Mouse (Mus musculus): ENCODE data around the gene Aldh4a1.
A peak's percentile ranks its signal among the peaks of the same experiment; 100 is the strongest.

The Aldh4a1 gene

DNA sequence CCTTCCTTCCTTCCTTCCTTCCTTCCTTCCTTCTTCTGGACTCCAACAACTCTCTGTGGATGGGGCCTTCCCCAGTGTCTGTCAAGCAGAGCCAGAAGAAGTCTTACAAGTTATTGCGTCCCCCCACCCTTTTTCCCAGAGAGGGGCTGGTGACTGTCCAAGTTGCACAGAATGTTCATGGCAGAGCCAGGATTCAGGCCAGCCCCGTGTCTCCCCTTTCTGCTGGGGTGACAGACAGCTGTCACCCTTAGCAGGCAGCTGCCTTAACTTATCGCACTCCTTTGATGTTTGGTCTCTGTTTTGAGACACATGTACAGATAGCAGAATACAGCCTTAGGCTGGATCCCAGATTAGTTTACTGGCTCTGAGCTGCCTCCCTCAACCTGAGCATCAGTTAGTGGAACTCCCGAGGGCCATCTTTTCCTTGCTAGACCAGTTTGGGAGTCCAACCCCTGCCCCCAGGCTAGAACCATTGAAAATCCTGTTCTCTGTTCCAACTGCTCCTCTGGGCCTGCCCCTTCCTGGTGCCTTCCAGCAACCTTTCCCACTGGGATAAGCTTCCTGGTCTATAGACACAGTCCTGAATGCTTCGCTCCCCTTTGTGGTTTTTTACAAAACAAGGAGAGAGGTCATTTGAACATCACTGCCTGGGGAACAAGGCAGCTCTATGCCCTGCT is 33.2 kb upstream of the Aldh4a1 start:
- DNase-seq (ENCODE audit: low read depth, low spot score), result no peak

DNA sequence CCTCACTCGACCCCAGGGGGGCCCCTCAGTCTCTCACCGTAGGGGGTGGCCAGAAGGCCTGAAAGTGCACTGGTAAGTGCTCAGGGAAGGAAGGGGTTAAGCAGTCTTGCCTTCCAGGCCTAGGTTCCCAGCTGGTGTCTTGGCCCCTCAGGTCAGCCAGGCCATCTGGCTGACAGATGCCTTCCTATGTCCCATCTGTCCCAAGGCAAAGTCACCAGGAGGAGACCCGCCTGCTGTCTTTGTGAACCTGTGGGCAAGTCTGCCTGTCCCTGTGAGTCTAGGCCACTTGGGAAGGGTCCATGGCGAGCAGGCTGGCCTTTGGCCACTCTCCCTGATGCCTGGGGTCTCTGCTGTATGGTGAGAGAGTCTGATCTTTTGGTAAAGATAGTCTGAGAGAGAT is 32.2 kb upstream of the Aldh4a1 start:
- DNase-seq (ENCODE audit: low read depth, low spot score), result no peak

DNA sequence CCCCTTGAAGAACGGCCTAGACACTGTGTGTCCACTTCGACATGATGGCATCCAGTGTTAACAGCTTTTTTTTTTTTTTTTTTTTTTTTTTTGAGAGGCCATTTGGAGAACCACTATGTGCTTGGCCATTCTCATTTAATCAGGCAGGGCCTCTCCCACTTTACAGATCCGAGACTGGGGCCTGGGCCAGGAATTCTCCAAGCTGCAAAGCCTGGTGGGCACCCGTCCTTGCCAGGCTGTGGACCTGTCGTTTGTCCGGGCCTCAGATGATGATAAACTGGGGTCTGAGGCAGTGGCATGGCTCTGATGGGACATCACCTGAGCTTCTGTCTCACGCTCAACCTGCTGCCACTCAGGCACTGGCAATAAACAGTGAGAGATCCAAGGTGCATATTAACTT is 29.8 kb upstream of the Aldh4a1 start:
- no peak for DNase-seq (ENCODE audit: low read depth, low spot score)

DNA sequence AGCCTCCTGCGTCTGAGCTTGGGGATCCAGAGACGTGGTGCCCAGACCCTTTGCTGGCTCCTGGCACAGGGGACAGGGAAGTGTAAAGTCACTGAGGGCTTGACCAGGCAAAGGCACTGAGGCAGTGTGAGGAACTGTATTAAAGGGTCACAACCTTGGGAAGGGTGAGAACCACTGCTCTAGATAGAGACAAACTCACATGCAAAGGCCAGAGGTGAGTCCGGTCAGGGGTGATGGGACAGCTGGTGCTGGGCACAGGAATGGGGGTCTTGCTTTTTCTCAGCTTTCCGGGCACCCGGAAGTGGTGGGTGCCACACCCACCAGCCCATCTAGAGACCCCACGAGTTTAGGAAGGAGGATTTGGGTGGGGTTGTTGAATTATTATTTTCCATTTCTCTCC is 29.3 kb upstream of the Aldh4a1 start:
- DNase-seq (ENCODE audit: low read depth, low spot score), result no peak

DNA sequence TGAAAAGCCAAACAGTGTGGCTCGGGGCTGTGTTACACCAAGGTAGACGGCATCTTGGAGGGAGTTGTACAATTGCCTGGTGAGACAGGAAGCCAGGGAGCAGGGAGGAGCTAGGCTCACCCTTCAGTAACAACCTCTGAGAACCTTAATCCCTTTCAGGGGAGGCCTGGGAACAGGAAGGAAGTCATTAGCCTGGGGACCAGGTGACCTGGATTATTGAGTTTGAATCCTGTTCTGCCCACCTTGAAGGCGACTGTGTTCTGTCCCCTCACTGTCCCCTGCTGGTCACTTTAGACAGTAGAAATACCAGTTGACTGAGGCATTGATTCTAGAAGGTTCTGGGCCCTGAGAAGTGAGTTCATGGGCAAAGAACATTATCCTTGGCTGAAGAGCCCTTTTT is 28.6 kb upstream of the Aldh4a1 start:
- DNase-seq (ENCODE audit: low read depth, low spot score), result no peak

DNA sequence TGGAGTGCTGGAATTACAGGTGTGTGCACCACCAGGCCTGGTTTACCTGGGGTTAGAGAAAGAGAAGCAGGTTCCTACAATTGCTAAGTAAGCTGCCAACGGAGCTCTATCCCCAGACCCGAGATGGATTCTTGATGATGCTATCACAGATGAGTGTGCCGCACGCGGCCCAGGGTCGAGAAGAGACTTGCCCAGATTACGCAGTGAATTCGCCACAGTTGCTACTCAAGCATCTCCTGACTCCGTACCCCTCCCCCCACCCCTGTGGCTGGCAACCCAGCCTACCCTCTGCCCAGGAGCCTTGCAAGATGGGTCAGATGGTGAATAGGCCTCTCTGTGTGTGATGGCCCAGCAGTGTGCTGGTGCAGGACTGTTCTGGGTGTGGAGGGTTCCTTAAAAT is 26.0 kb upstream of the Aldh4a1 start:
- no peak for DNase-seq (ENCODE audit: low read depth, low spot score)

DNA sequence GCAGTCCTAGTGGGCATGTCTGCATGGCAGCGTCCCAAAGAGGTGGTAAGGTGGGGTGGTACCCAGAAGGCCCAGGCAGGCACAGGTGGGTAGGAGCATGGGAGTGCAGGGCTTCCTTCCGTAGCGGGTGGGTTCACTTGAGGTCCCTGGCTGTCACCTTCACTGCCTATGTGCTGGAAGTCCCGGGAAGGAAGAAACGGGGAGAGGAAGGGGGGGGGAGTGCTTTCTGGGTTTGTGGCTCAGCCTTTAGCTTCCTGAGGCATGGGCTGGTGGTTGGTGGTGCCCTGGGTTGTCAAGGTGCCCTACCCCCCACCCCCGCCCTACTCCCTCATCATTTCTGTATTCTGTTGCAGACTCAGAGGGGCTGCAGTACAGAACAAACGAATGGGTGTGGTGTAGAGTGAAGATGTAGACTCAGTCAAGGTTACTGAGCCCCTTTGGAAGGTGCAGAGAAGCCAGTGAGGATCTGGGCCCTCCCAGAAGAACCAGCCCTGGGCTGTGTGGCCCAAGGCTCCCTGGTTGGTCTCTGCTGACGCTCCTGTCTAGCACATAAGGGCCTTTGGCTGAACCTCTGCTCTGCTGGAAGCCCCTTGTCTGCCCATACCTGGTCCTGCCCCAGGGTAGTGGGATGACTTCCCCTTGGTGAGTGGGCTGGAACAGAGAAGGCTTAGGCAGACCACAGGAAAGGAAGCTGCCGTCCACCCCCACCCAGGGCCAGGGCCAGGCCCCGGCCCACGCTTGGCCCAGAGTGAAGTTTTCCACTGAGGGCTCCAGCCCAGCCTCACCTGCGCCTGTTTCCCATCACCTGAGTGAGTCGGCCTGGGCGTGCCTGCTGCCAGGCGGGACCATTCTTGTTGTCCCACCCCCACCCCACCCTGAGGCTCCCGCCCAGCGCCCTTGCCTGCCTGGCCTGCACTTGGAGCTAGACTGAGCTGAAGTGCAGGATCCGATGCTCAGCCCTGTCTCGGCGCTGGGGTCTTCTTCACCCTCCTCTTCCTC is 25.1 kb upstream of the Aldh4a1 start:
- DNase-seq (ENCODE audit: low read depth, low spot score), result no peak

DNA sequence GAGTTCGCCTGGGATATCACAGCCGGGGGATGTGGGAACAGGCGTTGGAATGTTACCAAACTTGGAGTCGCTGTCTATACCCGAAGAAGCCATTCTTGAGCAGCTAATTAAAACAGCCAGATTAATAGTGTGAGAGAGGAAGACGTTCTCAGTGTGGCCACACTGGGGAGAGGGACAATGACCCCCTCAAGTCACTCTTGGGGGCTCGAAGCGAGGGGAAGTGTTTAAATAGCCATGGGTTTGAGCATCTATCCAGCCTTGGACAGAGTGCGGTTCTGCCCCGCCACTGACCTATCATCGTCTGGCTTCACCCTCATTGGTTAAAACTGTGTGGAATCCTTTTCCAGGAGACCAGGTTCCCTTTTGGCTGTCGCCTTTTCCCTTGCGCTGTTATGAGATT is 24.3 kb upstream of the Aldh4a1 start:
- no peak for DNase-seq (ENCODE audit: low read depth, low spot score)

DNA sequence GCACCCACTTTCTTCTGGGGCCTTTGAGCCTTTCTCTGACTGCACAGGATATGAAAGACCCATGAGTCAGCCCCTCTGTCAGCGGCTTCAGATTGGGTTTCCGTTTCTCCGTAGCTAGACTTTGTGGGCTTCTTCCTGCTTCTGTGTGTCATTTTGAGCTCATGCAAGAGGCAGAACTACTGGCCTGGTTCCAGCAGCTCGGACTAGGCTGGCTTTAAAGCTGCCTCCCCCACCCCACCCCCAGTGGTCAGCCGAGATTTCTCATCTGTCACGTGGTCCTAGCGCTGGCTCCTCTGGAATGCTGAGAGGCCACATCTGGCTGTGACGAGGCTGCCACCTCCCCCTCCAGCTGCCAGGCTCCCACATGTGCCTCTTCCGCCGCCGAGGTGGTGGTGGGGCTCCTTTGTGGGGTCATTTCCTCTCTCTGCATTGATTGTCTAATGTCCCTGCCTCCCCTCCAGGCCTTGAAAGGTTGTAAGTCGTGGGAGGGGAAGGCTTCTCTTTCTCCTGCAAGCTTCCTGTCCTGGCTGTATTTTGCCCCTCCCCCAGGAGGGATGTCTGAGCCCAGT is 23.6 kb upstream of the Aldh4a1 start:
- peak; percentile 67 for DNase-seq (ENCODE audit: low read depth, low spot score)

DNA sequence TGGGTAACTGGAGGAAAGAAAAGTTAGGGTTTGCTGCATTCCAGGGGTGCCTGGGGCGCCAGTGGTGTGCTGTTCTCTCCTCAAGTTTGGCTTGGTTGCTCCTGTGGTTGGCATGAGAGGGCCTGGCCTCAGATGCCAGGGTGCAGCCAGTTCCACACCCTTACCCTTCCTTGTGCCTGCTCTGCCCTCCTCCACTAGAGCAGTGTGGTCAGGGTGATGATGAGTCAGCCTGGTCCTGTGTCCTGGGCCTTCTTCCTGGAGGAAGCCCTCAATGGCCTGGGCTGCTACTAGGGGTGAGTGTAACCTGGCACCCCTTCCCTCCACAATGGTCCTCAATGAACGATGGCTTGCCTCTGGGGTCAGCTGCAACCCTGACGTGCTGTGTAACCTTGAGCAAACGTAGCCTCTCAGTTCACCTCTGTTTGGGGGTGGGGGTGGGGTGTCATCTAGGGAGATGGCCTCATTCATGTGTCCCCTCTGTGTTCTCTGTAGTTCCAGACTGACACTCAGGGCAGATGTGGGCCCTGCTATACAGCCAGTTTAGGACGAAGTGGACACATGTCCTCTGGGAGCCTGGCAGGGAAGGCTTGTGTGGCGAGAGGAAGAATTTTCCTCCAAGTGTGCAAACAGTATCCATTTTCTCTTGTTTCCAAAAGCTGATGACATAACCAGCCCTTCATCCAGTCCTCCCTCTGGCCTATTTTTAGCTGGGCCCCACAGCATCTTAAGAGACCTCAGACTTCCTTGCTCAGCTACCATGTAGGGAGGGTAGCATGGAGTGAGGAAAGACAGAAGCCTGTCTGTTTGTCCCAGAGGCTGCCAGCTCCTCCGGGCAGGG is 20.9 kb upstream of the Aldh4a1 start:
- peak; percentile 51 for DNase-seq (ENCODE audit: low read depth, low spot score)

DNA sequence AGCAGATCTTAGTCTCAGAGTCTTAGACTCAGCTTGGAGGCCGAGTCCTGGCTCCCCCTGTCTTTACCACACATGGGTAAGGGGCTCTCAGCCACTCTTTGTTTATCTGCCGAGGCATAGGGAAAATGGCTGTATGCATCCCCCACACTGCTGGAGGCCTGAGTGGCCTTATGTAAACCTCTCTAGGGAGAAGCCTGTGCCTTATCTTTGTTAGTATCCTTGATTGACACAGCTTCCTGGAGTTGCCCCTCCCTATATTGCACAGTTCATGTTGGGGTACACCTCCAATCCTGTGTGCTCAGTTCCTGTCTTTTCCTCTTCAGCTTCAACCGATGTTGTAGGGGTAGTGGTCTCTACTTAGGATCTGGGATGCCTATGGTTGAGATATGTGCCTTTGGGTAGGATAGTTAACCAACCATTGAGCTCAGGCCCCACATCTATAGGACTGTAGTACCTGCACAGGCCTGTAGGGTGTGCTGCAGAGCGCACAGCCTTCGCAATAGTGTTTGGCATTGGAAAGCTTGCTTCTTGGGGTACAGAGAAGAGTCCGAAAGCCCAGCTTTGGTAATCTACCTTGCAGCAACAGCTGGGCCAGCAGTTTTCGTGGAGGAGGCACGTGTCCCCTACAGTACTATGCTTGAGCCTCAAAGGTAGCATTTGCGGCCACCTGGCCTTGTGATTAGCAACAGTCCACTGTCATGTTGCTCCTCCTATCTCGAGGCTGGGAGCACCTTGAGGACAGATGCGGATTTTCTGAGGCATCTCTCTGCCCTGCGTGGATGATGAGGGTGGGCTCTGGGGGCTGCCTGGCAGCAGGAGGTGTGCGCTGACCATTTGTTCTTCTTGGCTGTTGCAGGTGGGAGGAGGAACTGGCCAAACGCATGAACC is 20.1 kb upstream of the Aldh4a1 start, which contains the start of gene Gm21969:
TSS of gene Gm21969 (plus strand) at position 830 of the 888 bp plus-strand sequence.
- DNase-seq (ENCODE audit: low read depth, low spot score), result no peak

DNA sequence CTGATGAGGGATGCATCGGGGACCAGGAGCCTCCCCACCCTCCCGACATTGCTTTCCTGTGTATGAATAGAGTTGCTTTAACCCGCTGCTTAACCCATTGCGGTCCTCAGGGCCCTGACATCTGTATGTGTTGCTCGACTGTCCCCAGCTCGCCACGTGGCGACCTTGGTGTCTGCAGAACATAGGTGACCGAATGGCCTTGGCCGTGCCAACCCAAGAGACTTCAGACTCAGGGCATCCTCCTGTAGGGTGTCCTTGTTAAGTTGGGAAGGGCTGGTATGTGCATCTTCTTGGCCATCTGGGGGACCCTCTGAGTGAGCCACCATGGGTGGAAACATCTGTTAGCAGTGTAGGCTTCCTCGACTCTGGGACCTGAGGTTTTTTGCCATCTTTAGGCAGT is 17.4 kb upstream of the Aldh4a1 start:
- no peak for DNase-seq (ENCODE audit: low read depth, low spot score)

DNA sequence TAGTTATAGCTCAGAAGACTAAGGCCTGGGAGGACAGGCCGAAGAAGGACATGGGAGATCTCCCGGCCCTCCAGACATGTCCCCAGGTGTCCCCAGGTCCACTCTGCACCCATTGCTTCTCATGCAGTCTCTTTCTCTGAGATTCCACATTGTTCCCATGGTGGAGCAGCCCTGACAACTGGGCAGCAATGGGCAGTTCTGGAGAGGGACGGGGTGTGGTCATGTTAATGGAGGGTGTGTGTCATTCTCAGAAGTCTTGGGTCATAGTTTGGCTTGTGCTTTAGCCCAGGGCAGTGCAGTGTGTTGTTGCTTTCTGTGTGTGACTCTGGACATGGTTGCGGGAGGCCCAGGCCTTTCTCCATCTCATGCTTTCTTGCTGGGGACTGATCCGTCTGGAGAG is 15.9 kb upstream of the Aldh4a1 start:
- DNase-seq (ENCODE audit: low read depth, low spot score), result no peak

DNA sequence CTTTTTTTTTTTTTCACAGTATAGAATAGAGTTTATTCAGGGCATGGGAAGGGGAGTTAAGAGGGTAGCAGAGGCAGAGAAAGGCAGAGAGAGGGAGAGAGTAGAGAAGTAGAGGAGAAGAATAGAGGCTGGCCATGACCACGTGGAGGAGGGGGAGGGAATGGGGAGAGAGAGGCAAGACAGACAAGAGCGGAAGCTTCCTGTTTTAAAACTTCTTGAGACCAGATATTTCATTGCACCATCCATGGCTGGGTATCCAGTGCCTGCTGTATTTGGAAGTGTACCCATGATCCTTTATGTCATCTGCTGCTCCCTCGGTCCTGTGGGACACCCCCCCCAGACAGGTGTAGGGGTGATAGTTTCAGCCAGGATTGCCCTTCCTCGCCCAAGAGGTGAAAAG is 13.7 kb upstream of the Aldh4a1 start:
- DNase-seq (ENCODE audit: low read depth, low spot score), result no peak

DNA sequence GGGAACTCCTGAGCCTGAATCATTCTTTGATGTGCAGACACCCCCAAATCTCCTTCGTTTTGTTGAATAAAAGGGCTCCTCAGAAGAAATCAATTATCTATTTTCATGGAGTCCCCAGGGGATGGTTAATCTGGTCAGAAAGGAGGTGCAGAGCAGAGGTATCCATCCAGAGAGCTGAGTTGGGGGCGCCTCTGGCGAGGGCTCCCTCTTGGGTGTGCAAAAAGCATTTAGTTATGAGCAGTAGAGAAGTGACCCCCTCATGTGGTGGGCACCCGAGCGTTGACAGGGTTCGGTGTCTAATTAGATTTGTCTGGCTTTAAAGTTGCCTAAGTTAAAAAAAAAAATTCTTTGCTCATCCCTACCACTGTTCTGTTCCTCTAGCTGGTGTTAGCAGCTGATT is 11.7 kb upstream of the Aldh4a1 start:
- DNase-seq (ENCODE audit: low read depth, low spot score), result no peak

DNA sequence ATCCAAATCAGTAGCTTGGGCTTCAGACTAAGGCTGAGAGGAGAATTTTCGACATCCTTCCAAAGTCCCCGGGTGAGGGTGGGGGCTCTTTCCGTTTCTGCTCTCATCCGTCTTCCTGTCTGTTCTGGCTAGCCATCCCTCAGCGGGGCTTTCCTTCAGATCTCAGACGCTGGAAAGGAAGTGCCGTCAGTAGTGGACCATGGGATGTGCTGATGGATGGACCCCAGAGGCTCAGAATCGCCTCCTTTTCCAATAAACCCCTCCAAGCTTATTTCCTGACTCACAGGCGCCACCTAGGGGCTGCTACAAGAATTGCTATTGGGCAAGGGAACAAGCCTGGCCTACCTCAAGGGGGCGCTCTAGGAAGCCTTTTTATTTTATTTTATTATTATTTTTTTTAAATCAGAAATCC is 11.1 kb upstream of the Aldh4a1 start:
- no peak for DNase-seq (ENCODE audit: low read depth, low spot score)

DNA sequence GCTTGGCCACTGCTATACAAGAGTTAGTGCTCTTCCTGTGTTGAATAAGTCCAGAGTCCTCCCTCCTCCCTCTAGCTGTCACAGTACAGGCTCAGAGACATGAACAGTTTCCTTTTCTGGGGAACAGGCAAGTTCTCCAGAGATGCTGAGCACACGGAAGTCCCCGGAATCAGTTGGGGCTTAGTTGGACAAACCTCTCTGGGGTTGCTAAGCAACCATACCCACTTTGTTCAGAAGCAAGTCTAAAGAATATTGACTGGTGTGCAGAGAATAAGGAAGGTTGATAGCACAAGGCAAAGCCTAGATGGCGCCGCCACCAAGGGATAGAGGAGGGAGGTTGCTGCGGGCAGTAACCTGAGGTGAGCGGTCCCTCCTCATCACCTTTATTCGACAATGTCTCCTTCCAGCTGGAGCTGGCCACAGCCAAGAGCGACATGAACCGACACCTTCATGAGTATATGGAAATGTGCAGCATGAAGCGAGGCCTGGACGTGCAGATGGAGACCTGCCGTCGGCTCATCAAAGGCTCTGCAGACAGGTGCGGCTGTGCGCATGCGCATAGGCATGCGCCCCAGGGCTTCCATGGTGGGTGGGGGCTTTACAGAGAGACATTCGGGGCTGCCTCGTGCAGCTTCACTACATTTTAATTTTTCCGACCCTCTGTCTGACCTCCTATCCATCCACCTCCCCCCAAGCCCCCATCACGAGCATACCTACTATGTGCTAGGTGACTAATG is 8.0 kb upstream of the Aldh4a1 start:
- no peak for DNase-seq (ENCODE audit: low read depth, low spot score)

DNA sequence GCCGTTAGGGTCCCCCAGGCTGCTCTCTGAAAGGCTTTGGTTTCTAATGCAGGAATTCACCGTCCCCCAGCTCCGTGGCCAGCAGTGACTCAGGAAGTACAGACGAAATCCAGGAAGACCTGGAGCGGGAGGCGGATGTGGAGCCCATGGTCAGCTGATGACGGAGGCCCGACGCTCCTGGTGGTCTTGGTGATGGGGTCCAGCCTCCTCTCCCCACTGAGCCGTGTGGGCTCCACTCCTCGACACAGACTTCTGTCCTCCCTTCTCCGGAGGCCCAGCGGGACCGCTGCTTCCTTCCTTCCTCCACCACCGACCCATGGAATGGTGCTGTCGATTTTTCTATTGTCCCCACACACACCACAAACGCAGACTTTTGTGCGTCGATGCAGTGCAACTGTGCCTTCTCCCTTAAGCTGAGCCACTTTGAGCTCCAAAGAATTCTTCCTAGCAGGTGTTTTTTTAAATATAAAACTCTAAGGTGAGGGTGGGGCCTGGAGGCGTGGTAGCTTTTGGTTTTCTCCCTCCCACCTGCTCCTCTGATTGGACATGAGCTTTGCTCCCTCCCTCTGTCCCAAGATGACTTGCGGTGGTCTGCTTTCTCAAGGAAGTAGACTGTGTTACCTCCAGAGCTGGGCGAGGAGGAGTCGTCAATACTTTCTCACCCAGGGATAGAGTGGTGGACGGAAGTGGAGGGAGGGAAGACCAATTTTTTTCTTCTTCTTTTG is 6.2 kb upstream of the Aldh4a1 start:
- DNase-seq (ENCODE audit: low read depth, low spot score), result no peak

DNA sequence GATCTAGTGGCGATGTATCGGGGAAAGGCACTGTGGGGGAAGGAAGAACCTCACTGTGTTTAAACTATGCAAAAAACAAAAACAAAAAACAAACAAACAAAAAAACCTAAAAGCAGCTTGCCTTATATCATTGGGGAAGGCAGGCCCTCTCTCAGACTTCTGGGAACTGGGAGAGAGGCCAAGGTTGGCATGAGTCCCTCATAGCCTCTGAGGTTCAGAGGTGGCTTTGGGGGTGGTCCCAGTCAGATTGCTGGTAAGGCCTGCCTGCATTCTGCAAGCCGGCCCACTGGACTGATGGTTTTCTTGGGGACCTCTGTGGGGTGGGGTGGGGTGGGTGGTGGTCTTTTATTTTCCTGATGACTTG is 5.7 kb upstream of the Aldh4a1 start:
- no peak for DNase-seq (ENCODE audit: low read depth, low spot score)

Measured in telencephalon, adult 2 months (tissue).